Mouse (Mus musculus): Measurements from ENCODE around the gene AW011738. TPM values are rescaled to one million over a fixed set of nuclear protein-coding genes. Genes with fewer than 3 reads are reported as not detected.
A peak's percentile ranks its signal among the peaks of the same experiment; 100 is the strongest.

The AW011738 gene
- polyA plus RNA-seq, 1 experiment from 2014 or later = 4.2 TPM

GRCm38 (mm10) chr4:156202462-156202893 is 626 bp upstream of the AW011738 start:
- 50% methylated on average over 12 of the region's 12 CpGs for WGBS
- H3K4me3 ChIP-seq (replicated peaks) = peak overlapping the region; percentile 52
- peaks cover 26% of the 10 kb centered on the region for H3K4me1 ChIP-seq
- no peaks in the 10 kb centered on the region for H3K9me3 ChIP-seq (replicated peaks)
- no peaks in the 10 kb centered on the region for H3K36me3 ChIP-seq
- H3K27ac ChIP-seq (replicated peaks) = peak overlapping the region; percentile 77
- ATAC-seq (ENCODE audit: low FRiP score) = no peak
- peaks cover 11% of the 10 kb centered on the region for H3K27me3 ChIP-seq (replicated peaks)
- H3K9ac ChIP-seq (replicated peaks) = peak overlapping the region; percentile 68
- H3K4me2 ChIP-seq = peak overlapping the region; percentile 87

DNA sequence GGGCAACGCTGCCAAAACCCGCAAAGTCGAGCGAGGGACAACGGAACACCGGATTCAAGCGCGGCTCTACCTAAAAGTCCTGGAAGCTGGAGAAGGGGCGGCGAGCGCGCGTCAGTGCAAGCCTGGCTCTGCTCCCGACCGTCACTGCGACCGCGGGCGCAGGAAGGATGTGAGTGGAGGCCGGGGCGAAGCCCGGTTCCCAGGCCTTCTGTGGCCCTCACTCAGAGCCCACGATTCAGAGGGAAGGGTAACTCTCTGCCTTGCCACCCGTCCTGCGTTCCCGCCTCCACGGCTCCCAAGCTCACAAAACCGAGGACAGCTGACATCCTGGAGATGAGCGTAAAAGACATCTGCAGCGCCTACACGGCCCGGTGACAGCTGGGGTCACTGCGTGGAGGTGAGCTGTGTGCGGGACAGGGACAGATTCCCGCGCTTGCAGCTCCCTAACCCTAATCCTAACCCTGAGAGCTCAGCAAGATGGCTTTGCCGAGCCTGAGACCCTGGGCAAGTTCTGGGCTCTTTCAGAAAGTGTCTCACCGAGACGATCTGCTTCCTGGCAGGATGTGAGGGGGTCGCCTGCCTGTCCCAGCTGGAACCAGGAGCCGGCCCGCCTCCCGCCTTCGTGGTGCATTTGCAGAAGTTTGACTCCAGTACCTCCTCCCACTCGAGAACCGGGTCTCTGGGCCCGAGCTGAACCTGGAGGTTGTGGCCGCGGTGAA is 468 bp downstream of the AW011738 start:
- Histone ChIP-seq H3K4me1 (peaks cover 23% of the 10 kb centered on the region), H3K27ac (replicated peaks) (peak overlapping the region; percentile 73), H3K4me3 (replicated peaks) (peak overlapping the region; percentile 52), H3K36me3 (no peaks in the 10 kb centered on the region), H3K9me3 (replicated peaks) (no peaks in the 10 kb centered on the region), H3K4me2 (peak overlapping the region; percentile 87), H3K9ac (replicated peaks) (peak overlapping the region; percentile 68), H3K27me3 (replicated peaks) (peaks cover 11% of the 10 kb centered on the region)
- ATAC-seq (ENCODE audit: low FRiP score) = peak; percentile 46
- WGBS = under 1% methylated on average over 49 of the region's 49 CpGs

- Histone ChIP-seq H3K9me3 (replicated peaks) (no peaks in the 10 kb centered on the region), H3K4me2 (no peak overlapping the region), H3K4me1 (peaks cover 7% of the 10 kb centered on the region), H3K27ac (replicated peaks) (no peak overlapping the region), H3K36me3 (no peaks in the 10 kb centered on the region), H3K27me3 (replicated peaks) (peaks cover 10% of the 10 kb centered on the region; the same call in 1 of the 2 replicates), H3K9ac (replicated peaks) (no peak overlapping the region), H3K4me3 (replicated peaks) (no peak overlapping the region)
- no peak for ATAC-seq (ENCODE audit: low FRiP score)
- WGBS = 92% methylated on average over 4 of the region's 4 CpGs
Observed at GRCm38 (mm10) chr4:156208872-156209271, 5.8 kb downstream of the AW011738 start.

DNA sequence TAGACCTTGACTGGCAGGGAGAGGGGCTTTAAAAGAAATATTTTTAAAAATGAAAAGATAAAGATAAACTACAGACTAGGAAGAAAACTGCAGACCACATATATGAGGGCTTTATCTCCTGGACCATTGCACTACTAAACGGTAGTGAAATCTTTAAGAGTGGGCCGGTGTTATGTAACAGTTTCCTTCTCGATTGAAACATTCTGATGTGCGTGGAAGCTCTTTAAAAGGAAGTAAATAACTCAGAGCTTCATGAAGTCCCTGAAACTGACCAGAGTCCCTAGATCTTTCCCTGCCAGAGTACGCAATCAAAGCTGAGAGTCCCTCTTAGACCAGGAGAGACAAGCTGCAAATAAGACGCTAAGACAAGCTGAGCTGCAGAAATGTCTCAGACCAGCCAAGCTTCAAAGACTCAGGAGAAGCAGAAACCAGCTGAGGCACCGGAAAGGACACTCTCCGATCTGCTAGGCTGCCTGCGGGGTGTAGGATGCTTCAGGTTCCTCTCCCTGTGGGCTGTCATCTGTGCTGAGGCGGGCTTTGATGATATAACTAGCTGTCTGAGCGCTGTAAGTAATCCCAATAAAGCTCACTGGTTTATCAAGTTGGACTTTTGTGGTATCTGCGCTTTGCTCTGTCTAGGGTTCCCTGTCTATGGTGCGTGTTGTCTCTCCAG is 7.0 kb downstream of the AW011738 start:
- Histone ChIP-seq H3K36me3 (no peaks in the 10 kb centered on the region), H3K27ac (replicated peaks) (no peak overlapping the region), H3K9ac (replicated peaks) (no peak overlapping the region), H3K4me1 (peaks cover 3% of the 10 kb centered on the region; the same call in 1 of the 2 replicates), H3K27me3 (replicated peaks) (peaks cover 3% of the 10 kb centered on the region; the same call in 1 of the 2 replicates), H3K4me2 (no peak overlapping the region), H3K9me3 (replicated peaks) (no peaks in the 10 kb centered on the region), H3K4me3 (replicated peaks) (no peak overlapping the region)
- 79% methylated on average over 13 of the region's 13 CpGs for WGBS
- ATAC-seq (ENCODE audit: low FRiP score) = no peak

- Histone ChIP-seq H3K27me3 (replicated peaks) (no peaks in the 10 kb centered on the region), H3K4me2 (no peak overlapping the region), H3K27ac (replicated peaks) (no peak overlapping the region), H3K9me3 (replicated peaks) (no peaks in the 10 kb centered on the region), H3K36me3 (no peaks in the 10 kb centered on the region), H3K4me3 (replicated peaks) (no peak overlapping the region), H3K9ac (replicated peaks) (no peak overlapping the region), H3K4me1 (no peaks in the 10 kb centered on the region)
- ATAC-seq (ENCODE audit: low FRiP score) = no peak
- WGBS = 93% methylated on average over 13 of the region's 13 CpGs
Observed at GRCm38 (mm10) chr4:156213134-156213533, 10.0 kb downstream of the AW011738 start.

DNA sequence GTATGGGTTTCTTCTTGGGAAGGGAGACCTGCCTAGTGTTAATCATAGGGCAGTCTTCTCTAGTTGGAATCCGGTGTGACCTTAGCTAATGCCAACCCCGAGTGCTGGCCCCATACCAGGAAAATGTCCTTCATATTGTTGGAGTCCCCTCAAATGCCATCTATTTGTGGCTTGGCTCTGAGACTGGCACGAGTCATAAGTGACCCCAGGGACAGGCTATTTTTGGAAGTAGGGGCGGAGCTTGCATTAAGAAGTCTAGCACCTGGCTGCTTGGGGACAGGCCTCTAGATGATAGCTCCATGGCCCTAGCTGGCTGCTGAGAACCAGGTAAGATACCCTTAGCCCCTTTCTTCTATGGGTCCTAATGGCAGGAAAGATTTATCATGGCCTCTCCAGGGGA is 12.5 kb downstream of the AW011738 start, which contains the start of gene Perm1:
Gene Perm1, plus strand, starts transcription at position 220 of the 400 bp plus-strand sequence.
- H3K4me1 ChIP-seq = no peaks in the 10 kb centered on the region
- no peak within 1 kb of the TSS for H3K27ac ChIP-seq (replicated peaks)
- no peak for ATAC-seq (ENCODE audit: low FRiP score)
- H3K36me3 ChIP-seq = no peaks in the 10 kb centered on the region
- 79% methylated on average over 4 of the region's 4 CpGs for WGBS
- no peak within 1 kb of the TSS for H3K4me3 ChIP-seq (replicated peaks)
- no peak within 1 kb of the TSS for H3K4me2 ChIP-seq
- no peak within 1 kb of the TSS for H3K9ac ChIP-seq (replicated peaks)
- H3K27me3 ChIP-seq (replicated peaks) = no peaks in the 10 kb centered on the region
- H3K9me3 ChIP-seq (replicated peaks) = no peaks in the 10 kb centered on the region

GRCm38 (mm10) chr4:156216196-156216595 is 13.1 kb downstream of the AW011738 start:
- 93% methylated on average over 2 of the region's 2 CpGs for WGBS
- Histone ChIP-seq H3K4me3 (replicated peaks) (no peak overlapping the region), H3K9me3 (replicated peaks) (no peaks in the 10 kb centered on the region), H3K36me3 (peaks cover 2% of the 10 kb centered on the region; the same call in 1 of the 2 replicates), H3K4me2 (no peak overlapping the region), H3K4me1 (no peaks in the 10 kb centered on the region), H3K9ac (replicated peaks) (no peak overlapping the region), H3K27me3 (replicated peaks) (no peaks in the 10 kb centered on the region), H3K27ac (replicated peaks) (no peak overlapping the region)
- ATAC-seq (ENCODE audit: low FRiP score) = no peak

- Histone ChIP-seq H3K9ac (replicated peaks) (no peak overlapping the region), H3K36me3 (peaks cover 9% of the 10 kb centered on the region; the same call in 1 of the 2 replicates), H3K4me2 (no peak overlapping the region), H3K9me3 (replicated peaks) (no peaks in the 10 kb centered on the region), H3K27ac (replicated peaks) (no peak overlapping the region), H3K4me1 (no peaks in the 10 kb centered on the region), H3K27me3 (replicated peaks) (no peaks in the 10 kb centered on the region), H3K4me3 (replicated peaks) (no peak overlapping the region)
- 84% methylated on average over 16 of the region's 16 CpGs for WGBS
- ATAC-seq (ENCODE audit: low FRiP score) = no peak
Observed at GRCm38 (mm10) chr4:156217022-156217669, 14.0 kb downstream of the AW011738 start.

DNA sequence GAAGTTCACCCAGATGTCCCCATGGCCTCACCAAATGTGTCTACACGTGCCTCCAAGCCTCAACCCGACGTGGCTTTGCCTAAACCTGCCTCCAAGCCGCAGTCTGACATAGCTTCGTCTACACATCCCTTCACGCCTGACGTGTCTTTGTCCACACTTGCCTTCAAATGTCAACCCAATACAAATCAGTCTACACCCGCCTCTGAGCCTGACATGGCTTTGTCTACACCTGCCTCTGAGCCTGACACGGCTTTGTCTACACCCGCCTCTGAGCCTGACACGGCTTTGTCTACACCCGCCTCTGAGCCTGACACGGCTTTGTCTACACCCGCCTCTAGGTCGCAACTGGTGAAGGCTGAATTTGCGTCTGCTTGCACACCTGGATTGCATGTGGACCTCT is 14.7 kb downstream of the AW011738 start:
- Histone ChIP-seq H3K4me1 (no peaks in the 10 kb centered on the region), H3K9ac (replicated peaks) (no peak overlapping the region), H3K4me2 (no peak overlapping the region), H3K36me3 (peaks cover 16% of the 10 kb centered on the region; the same call in 1 of the 2 replicates), H3K27ac (replicated peaks) (no peak overlapping the region), H3K9me3 (replicated peaks) (no peaks in the 10 kb centered on the region), H3K27me3 (replicated peaks) (no peaks in the 10 kb centered on the region), H3K4me3 (replicated peaks) (no peak overlapping the region)
- WGBS = 89% methylated on average over 16 of the region's 16 CpGs
- ATAC-seq (ENCODE audit: low FRiP score) = no peak

DNA sequence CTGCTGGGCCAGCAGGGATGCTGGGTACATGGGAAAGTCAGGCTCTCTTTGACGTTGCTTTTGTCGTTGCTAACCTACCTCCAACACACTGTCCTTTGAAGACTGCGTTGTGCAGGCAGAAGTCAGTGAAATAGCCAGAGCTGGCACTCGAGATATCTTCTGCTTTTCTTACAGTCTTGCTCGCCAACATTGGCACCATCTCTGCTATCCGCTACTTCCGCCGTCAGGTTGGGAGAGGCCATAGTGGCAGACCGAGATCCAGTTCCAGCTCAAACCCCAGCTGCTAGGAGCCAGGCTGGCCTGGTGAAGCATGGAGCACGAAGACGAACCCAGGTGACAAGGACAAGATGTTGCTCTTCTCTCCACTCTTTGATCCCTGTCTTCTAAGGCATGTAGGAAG is 16.8 kb downstream of the AW011738 start:
- 95% methylated on average over 11 of the region's 11 CpGs for WGBS

GRCm38 (mm10) chr4:156224276-156224675 is 21.2 kb downstream of the AW011738 start:
- H3K36me3 ChIP-seq = peaks cover 25% of the 10 kb centered on the region
- H3K27me3 ChIP-seq (replicated peaks) = no peaks in the 10 kb centered on the region
- no peak overlapping the region for H3K27ac ChIP-seq (replicated peaks)
- ATAC-seq (ENCODE audit: low FRiP score) = no peak
- no peak overlapping the region for H3K9ac ChIP-seq (replicated peaks)
- no peak overlapping the region for H3K4me2 ChIP-seq
- H3K4me1 ChIP-seq = peaks cover 6% of the 10 kb centered on the region; the same call in 1 of the 2 replicates
- H3K9me3 ChIP-seq (replicated peaks) = no peaks in the 10 kb centered on the region
- H3K4me3 ChIP-seq (replicated peaks) = no peak overlapping the region
- WGBS = 90% methylated on average over 2 of the region's 2 CpGs

More for the DNA sequence above, 16.8 kb downstream of the AW011738 start:
- H3K27ac ChIP-seq (replicated peaks) = no peak overlapping the region
- H3K4me3 ChIP-seq (replicated peaks) = no peak overlapping the region
- no peaks in the 10 kb centered on the region for H3K9me3 ChIP-seq (replicated peaks)
- no peaks in the 10 kb centered on the region for H3K27me3 ChIP-seq (replicated peaks)
- peaks cover 21% of the 10 kb centered on the region; the same call in 1 of the 2 replicates for H3K36me3 ChIP-seq
- H3K9ac ChIP-seq (replicated peaks) = no peak overlapping the region
- H3K4me1 ChIP-seq = no peaks in the 10 kb centered on the region
- ATAC-seq (ENCODE audit: low FRiP score) = no peak
- no peak overlapping the region for H3K4me2 ChIP-seq
